Mouse (Mus musculus) thymus, adult 2 months (tissue): ENCODE data around the gene Xcl1.

Experiments used
- CTCF ChIP-seq: fragments of 200-500 bp; IDR thresholded peaks from 2 replicates; pipeline ENCODE4 v1.5.1; 2012; ENCODE audit warnings: mild to moderate bottlenecking, control low read depth, low read length, moderate library complexity, borderline replicate concordance; ENCODE audit not compliant: control insufficient read depth, poor library complexity, insufficient read depth; ENCODE audit errors: extremely low read depth
- POLR2A ChIP-seq: fragments of 200-500 bp; IDR thresholded peaks from 2 replicates; pipeline ENCODE4 v1.6.1; 2012; ENCODE audit warnings: mild to moderate bottlenecking, low read length, control low read depth, moderate library complexity; ENCODE audit not compliant: control insufficient read depth, poor library complexity, insufficient read depth; ENCODE audit errors: extremely low read depth

GRCm38 (mm10) chr1:164959787-164960385 lies 24.6 kb upstream of the Xcl1 start:
- TF ChIP-seq CTCF: no peak
- TF ChIP-seq POLR2A: no peak
